Comparison of ENCODE assay signal across 8 mouse cellular contexts in the genomic region with DNA sequence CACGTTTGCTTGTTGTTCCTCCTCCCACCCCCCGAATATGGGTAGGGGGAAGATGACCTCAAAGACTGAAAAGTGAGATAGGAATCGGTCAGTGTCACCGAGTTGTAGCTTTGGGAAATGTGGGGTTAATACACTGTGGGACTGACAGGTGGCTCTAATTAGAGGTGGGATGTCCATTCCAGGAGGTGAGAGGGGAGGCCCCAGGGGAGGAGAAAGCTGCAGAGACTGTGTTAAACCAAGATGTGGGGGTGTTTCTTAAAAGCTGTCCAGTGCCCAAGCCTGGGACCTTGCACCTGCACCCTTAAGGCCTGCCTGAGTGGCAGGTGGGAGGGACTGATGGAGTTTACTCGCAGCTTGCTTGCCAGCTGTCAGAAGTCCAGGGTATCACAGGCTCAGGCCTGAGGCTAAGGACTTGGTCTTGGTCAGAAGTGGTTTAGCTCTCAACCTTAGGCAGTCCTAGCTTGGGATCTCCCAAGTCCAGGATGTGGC. TPM values are rescaled to one million over a fixed set of nuclear protein-coding genes. Genes with fewer than 3 reads are reported as not detected.
A peak's percentile ranks its signal among the peaks of the same experiment; 100 is the strongest.
DNase-seq lines count a peak whose midpoint lies in the region; ATAC-seq and TF ChIP-seq lines count a peak whose summit lies in the region.

No protein-coding gene starts in this region.

- peaks cover 4 to 43% of the 10 kb centered on the region in 2 experiments; a peak in 3 of 4 replicates for H3K4me1 ChIP-seq in ES-E14 (ENCODE audit: control insufficient read depth in 2 of 2, insufficient read depth in 2 of 2, low read length in 2 of 2, poor library complexity in 1 of 2)
- peaks cover 28% of the 10 kb centered on the region for H3K4me1 ChIP-seq in heart, embryonic 16.5 days (ENCODE audit: control insufficient read depth, insufficient read depth, low read length)
- peaks cover 66% of the 10 kb centered on the region for H3K4me1 ChIP-seq in limb, embryonic 10.5 days
- H3K4me1 ChIP-seq in midbrain, embryonic 13.5 days (replicated peaks) = peaks cover 24% of the 10 kb centered on the region

- 16% methylated on average over 5 of the region's 5 CpGs for WGBS in heart, embryonic 16.5 days
- WGBS in limb, embryonic 10.5 days = 7% methylated on average over 5 of the region's 5 CpGs
- WGBS in midbrain, embryonic 13.5 days = 21% methylated on average over 5 of the region's 5 CpGs

- H3K4me2 ChIP-seq in heart, embryonic 16.5 days (ENCODE audit: low read depth, low read length) = peak overlapping the region; percentile 87
- peak overlapping the region; percentile 61 for H3K4me2 ChIP-seq in midbrain, embryonic 13.5 days (replicated peaks)

- no peak overlapping the region for H3K27ac ChIP-seq in ES-E14 (ENCODE audit: insufficient read depth, low read depth, low read length, poor library complexity, severe bottlenecking)
- H3K27ac ChIP-seq in heart, embryonic 16.5 days (ENCODE audit: low read length) = peak overlapping the region; percentile 34
- H3K27ac ChIP-seq in limb, embryonic 10.5 days = 0 out of 2 replicates have a peak overlapping the region, but pooled peaks have one; percentile 68
- H3K27ac ChIP-seq in midbrain, embryonic 13.5 days = no peak overlapping the region

- peaks cover 32% of the 10 kb centered on the region for H3K27me3 ChIP-seq in heart, embryonic 16.5 days (ENCODE audit: control insufficient read depth, insufficient read depth, low read length)
- peaks cover 94% of the 10 kb centered on the region for H3K27me3 ChIP-seq in limb, embryonic 10.5 days (ENCODE audit: low read depth, poor library complexity, severe bottlenecking)
- H3K27me3 ChIP-seq in midbrain, embryonic 13.5 days = peaks cover 84% of the 10 kb centered on the region

- peak overlapping the region; percentile 63 to 65; a peak in 2 of 4 replicates for H3K4me3 ChIP-seq in ES-E14 (ENCODE audit: insufficient read depth in 1 of 2, low read depth in 1 of 2, low read length in 2 of 2, poor library complexity in 1 of 2, severe bottlenecking in 1 of 2)
- peak overlapping the region; percentile 66 for H3K4me3 ChIP-seq in heart, embryonic 16.5 days (ENCODE audit: low read length)
- H3K4me3 ChIP-seq in limb, embryonic 10.5 days = peak overlapping the region; percentile 59
- peak overlapping the region; percentile 36 for H3K4me3 ChIP-seq in midbrain, embryonic 13.5 days (replicated peaks)

- no peak for ATAC-seq in heart, embryonic 16.5 days (replicated peaks; ENCODE audit: extremely low read depth, insufficient read depth, low FRiP score)
- no peak for ATAC-seq in midbrain, embryonic 13.5 days

- H3K9me3 ChIP-seq in ES-E14 (ENCODE audit: control insufficient read depth, insufficient read depth, low read depth, low read length) = no peaks in the 10 kb centered on the region
- no peaks in the 10 kb centered on the region for H3K9me3 ChIP-seq in heart, embryonic 16.5 days (replicated peaks; ENCODE audit: control insufficient read depth, low read length)
- no peaks in the 10 kb centered on the region for H3K9me3 ChIP-seq in limb, embryonic 10.5 days (replicated peaks)
- H3K9me3 ChIP-seq in midbrain, embryonic 13.5 days = no peaks in the 10 kb centered on the region

- H3K36me3 ChIP-seq in ES-E14 (ENCODE audit: control insufficient read depth, insufficient read depth, low read length, poor library complexity, severe bottlenecking) = no peaks in the 10 kb centered on the region
- H3K36me3 ChIP-seq in heart, embryonic 16.5 days (ENCODE audit: control insufficient read depth, insufficient read depth) = peaks cover 20% of the 10 kb centered on the region
- H3K36me3 ChIP-seq in limb, embryonic 10.5 days = peaks cover 5% of the 10 kb centered on the region; the same call in 1 of the 2 replicates
- peaks cover 13% of the 10 kb centered on the region for H3K36me3 ChIP-seq in midbrain, embryonic 13.5 days

- peak overlapping the region; percentile 60 for H3K9ac ChIP-seq in ES-E14 (ENCODE audit: insufficient read depth, low read depth, low read length, poor library complexity, severe bottlenecking)
- H3K9ac ChIP-seq in heart, embryonic 16.5 days (ENCODE audit: low read length) = peak overlapping the region; percentile 71
- H3K9ac ChIP-seq in midbrain, embryonic 13.5 days (replicated peaks) = peak overlapping the region; percentile 59

- in situ Hi-C loops in ES-E14 (cut with MboI; ENCODE audit: low sequenced_read_pairs in 2 of 2, unreplicated experiment in 2 of 2) = no loop called here

- DNase-seq in adrenal gland, adult 2 months = peak; percentile 41
- no peak for DNase-seq in adrenal gland, postnatal 4 days (ENCODE audit: low spot score in 2 of 2)
- no peak for DNase-seq in ES-E14 (ENCODE audit: low read depth, low spot score)
- peak; percentile 59 for DNase-seq in limb, embryonic 10.5 days (ENCODE audit: low spot score)
- DNase-seq in spleen, postnatal 10 days (ENCODE audit: low spot score in 2 of 2) = no peak
- DNase-seq in layer of hippocampus, postnatal 14 days (ENCODE audit: low spot score in 2 of 2) = no peak

TF ChIP-seq in ES-E14, 5 proteins besides CTCF, POLR2A, EP300 and RAD21:
- TF ChIP-seq ZC3H11A (IDR thresholded peaks at IDR 0.05; ENCODE audit: borderline replicate concordance, low read depth, low read length) (no peak), ZNF384 (IDR thresholded peaks at IDR 0.05; ENCODE audit: low read depth, low read length) (no peak), HCFC1 (IDR thresholded peaks at IDR 0.05; ENCODE audit: borderline replicate concordance, insufficient read depth, low read length) (no peak), CHD2 (IDR thresholded peaks at IDR 0.05; ENCODE audit: low read depth, low read length) (no peak), MAFK (IDR thresholded peaks at IDR 0.05; ENCODE audit: insufficient read depth, low read depth, low read length) (no peak)
TF ChIP-seq in ES-E14: peak in this region for 0.

RNA-seq across cellular contexts. Expression of a gene that starts 1.5 kb away (rescaled TPM):
- 10 to 100 TPM; 10.3 to 12.4 TPM for total RNA-seq in adrenal gland, adult 2 months (2021)
- polyA plus RNA-seq in adrenal gland, adult 2 months (2012; rRNA removed) = 42.0 and 54.5 TPM in 2 replicates
- 10 to 100 TPM; 13.1 to 14.2 TPM for total RNA-seq in adrenal gland, postnatal 4 days (2021)
- total RNA-seq in ES-E14 (2012; rRNA removed) = 5.8 and 11.7 TPM in 2 replicates
- polyA plus RNA-seq in heart, embryonic 16.5 days (2015; fragmentation: Nextera tagmentation; extraction: Ambion mirVana) = 24.2 and 26.1 TPM in 2 replicates
- polyA plus RNA-seq in limb, embryonic 10.5 days (2016; fragmentation: Nextera tagmentation; extraction: Ambion mirVana) = 7.0 and 7.8 TPM in 2 replicates
- 6.8 TPM in 2 replicates for polyA plus RNA-seq in midbrain, embryonic 13.5 days (2015; fragmentation: Nextera tagmentation; extraction: Ambion mirVana)
- 1 to 10 TPM; 5.5 to 6.6 TPM for total RNA-seq in layer of hippocampus, postnatal 14 days (2021)

RNA-seq across cellular contexts. Expression of a gene that starts 4.8 kb away (rescaled TPM):
- 100 to 1,000 TPM; 325 to 452 TPM for total RNA-seq in adrenal gland, adult 2 months (2021)
- polyA plus RNA-seq in adrenal gland, adult 2 months (2012; rRNA removed) = 899 and 918 TPM in 2 replicates
- total RNA-seq in adrenal gland, postnatal 4 days (2021) = 100 to 1,000 TPM; 209 to 215 TPM
- total RNA-seq in ES-E14 (2012; rRNA removed) = 238 and 257 TPM in 2 replicates
- 42.2 and 44.0 TPM in 2 replicates for polyA plus RNA-seq in heart, embryonic 16.5 days (2015; fragmentation: Nextera tagmentation; extraction: Ambion mirVana)
- 14.0 and 15.8 TPM in 2 replicates for polyA plus RNA-seq in limb, embryonic 10.5 days (2016; fragmentation: Nextera tagmentation; extraction: Ambion mirVana)
- 15.4 and 19.9 TPM in 2 replicates for polyA plus RNA-seq in midbrain, embryonic 13.5 days (2015; fragmentation: Nextera tagmentation; extraction: Ambion mirVana)
- 10 to 100 TPM; 29.5 to 33.8 TPM for total RNA-seq in layer of hippocampus, postnatal 14 days (2021)

RNA-seq across cellular contexts. Expression of a gene that starts 7.4 kb away (rescaled TPM):
- total RNA-seq in adrenal gland, adult 2 months (2021) = 1,000 to 10,000 TPM in 1 of 2 experiments, 100 to 1,000 TPM in 1; 905 to 1,265 TPM
- polyA plus RNA-seq in adrenal gland, adult 2 months (2012; rRNA removed) = 1,146 and 1,725 TPM in 2 replicates
- total RNA-seq in adrenal gland, postnatal 4 days (2021) = 100 to 1,000 TPM; 173 to 205 TPM
- total RNA-seq in ES-E14 (2012; rRNA removed) = 10.7 and 12.7 TPM in 2 replicates
- polyA plus RNA-seq in heart, embryonic 16.5 days (2015; fragmentation: Nextera tagmentation; extraction: Ambion mirVana) = 73.1 and 78.0 TPM in 2 replicates
- polyA plus RNA-seq in limb, embryonic 10.5 days (2016; fragmentation: Nextera tagmentation; extraction: Ambion mirVana) = 11.6 and 12.4 TPM in 2 replicates
- polyA plus RNA-seq in midbrain, embryonic 13.5 days (2015; fragmentation: Nextera tagmentation; extraction: Ambion mirVana) = 16.2 and 19.2 TPM in 2 replicates
- 10 to 100 TPM; 32.4 to 36.6 TPM for total RNA-seq in layer of hippocampus, postnatal 14 days (2021)

RNA-seq across cellular contexts. Expression of a gene that starts 12.6 kb away (rescaled TPM):
- 100 to 1,000 TPM in 1 of 2 experiments, 10 to 100 TPM in 1; 84.4 to 140 TPM for total RNA-seq in adrenal gland, adult 2 months (2021)
- 68.5 and 71.0 TPM in 2 replicates for polyA plus RNA-seq in adrenal gland, adult 2 months (2012; rRNA removed)
- total RNA-seq in adrenal gland, postnatal 4 days (2021) = 10 to 100 TPM; 57.7 to 61.2 TPM
- total RNA-seq in ES-E14 (2012; rRNA removed) = 110 and 120 TPM in 2 replicates
- polyA plus RNA-seq in heart, embryonic 16.5 days (2015; fragmentation: Nextera tagmentation; extraction: Ambion mirVana) = 56.7 and 61.5 TPM in 2 replicates
- polyA plus RNA-seq in limb, embryonic 10.5 days (2016; fragmentation: Nextera tagmentation; extraction: Ambion mirVana) = 77.2 and 86.8 TPM in 2 replicates
- 88.2 and 91.1 TPM in 2 replicates for polyA plus RNA-seq in midbrain, embryonic 13.5 days (2015; fragmentation: Nextera tagmentation; extraction: Ambion mirVana)
- 10 to 100 TPM; 43.9 to 50.4 TPM for total RNA-seq in layer of hippocampus, postnatal 14 days (2021)

RNA-seq across cellular contexts. Expression of a gene that starts 12.7 kb away (rescaled TPM):
- 100 to 1,000 TPM in 1 of 2 experiments, 10 to 100 TPM in 1; 47.8 to 125 TPM for total RNA-seq in adrenal gland, adult 2 months (2021)
- polyA plus RNA-seq in adrenal gland, adult 2 months (2012; rRNA removed) = 227 and 256 TPM in 2 replicates
- 10 to 100 TPM; 77.9 to 79.6 TPM for total RNA-seq in adrenal gland, postnatal 4 days (2021)
- 75.9 and 98.8 TPM in 2 replicates for total RNA-seq in ES-E14 (2012; rRNA removed)
- 61.0 and 61.5 TPM in 2 replicates for polyA plus RNA-seq in heart, embryonic 16.5 days (2015; fragmentation: Nextera tagmentation; extraction: Ambion mirVana)
- polyA plus RNA-seq in limb, embryonic 10.5 days (2016; fragmentation: Nextera tagmentation; extraction: Ambion mirVana) = 25.0 and 36.9 TPM in 2 replicates
- 22.5 and 23.6 TPM in 2 replicates for polyA plus RNA-seq in midbrain, embryonic 13.5 days (2015; fragmentation: Nextera tagmentation; extraction: Ambion mirVana)
- total RNA-seq in layer of hippocampus, postnatal 14 days (2021) = 10 to 100 TPM; 24.5 to 28.7 TPM

Comparison
In these comparisons a context has a peak if more than half of its experiments do, and no peak if none do; other contexts are left out.
1. DNase-seq: peak in adrenal gland, adult 2 months (single experiment) and limb, embryonic 10.5 days (single experiment); none in adrenal gland, postnatal 4 days (0 of 2), ES-E14 (single experiment), spleen, postnatal 10 days (0 of 2) and layer of hippocampus, postnatal 14 days (0 of 2).
2. H3K27ac ChIP-seq: peak in heart, embryonic 16.5 days (single experiment) and limb, embryonic 10.5 days (single experiment); none in ES-E14 (single experiment) and midbrain, embryonic 13.5 days (single experiment).
3. RNA of a gene that starts 7.4 kb away (total RNA-seq): 905 to 1,265 TPM in adrenal gland, adult 2 months and 173 to 205 TPM in adrenal gland, postnatal 4 days; 32.4 to 36.6 TPM in layer of hippocampus, postnatal 14 days and 10.7 to 12.7 TPM in ES-E14; every median in the first group is over 4 times any median in the second.
4. Peak in every context shown above with its lines, with median percentiles within 50 percentile points of each other: H3K4me3 ChIP-seq and H3K9ac ChIP-seq.